Mouse (Mus musculus) heart, postnatal 4 days (tissue): Measurements from ENCODE around the gene Gm17660. TPM values are rescaled to one million over a fixed set of nuclear protein-coding genes. Genes with fewer than 3 reads are reported as not detected.
A peak's percentile ranks its signal among the peaks of the same experiment; 100 is the strongest.

ENCODE experiments used
- DNase-seq: peaks from one replicate; pipeline ENCODE4 v3.0.0; 2021
- total RNA-seq, 2 experiments: library from RNA; stranded (reverse); gene quantifications; 2 replicates each; pipeline ENCODE4 v1.2.3; 2021

The Gm17660 gene
- total RNA-seq, 2 experiments from 2014 or later: not detected

GRCm38 (mm10) chr5:104080736-104081135 is 3.3 kb upstream of the Gm17660 start:
- no peak for DNase-seq

GRCm38 (mm10) chr5:104076361-104076760 is 1.0 kb downstream of the Gm17660 start:
- no peak for DNase-seq

- DNase-seq: peak; percentile 73
Observed at GRCm38 (mm10) chr5:104074388-104074787, 3.0 kb downstream of the Gm17660 start.

- DNase-seq: no peak
Observed at GRCm38 (mm10) chr5:104073602-104074001, 3.8 kb downstream of the Gm17660 start.

- peak; percentile 25 for DNase-seq
Observed at GRCm38 (mm10) chr5:104072272-104072886, 5.0 kb downstream of the Gm17660 start.

GRCm38 (mm10) chr5:104071048-104071447 is 6.4 kb downstream of the Gm17660 start:
- no peak for DNase-seq

GRCm38 (mm10) chr5:104068751-104069150 is 8.7 kb downstream of the Gm17660 start:
- peak; percentile 33 for DNase-seq

- DNase-seq: no peak
Observed at GRCm38 (mm10) chr5:104062773-104063551, 14.4 kb downstream of the Gm17660 start.

- DNase-seq: no peak
Observed at GRCm38 (mm10) chr5:104061936-104062772, 15.3 kb downstream of the Gm17660 start.

- no peak for DNase-seq
Observed at GRCm38 (mm10) chr5:104060429-104060828, 17.0 kb downstream of the Gm17660 start.

- DNase-seq: no peak
Observed at GRCm38 (mm10) chr5:104059628-104060027, 17.8 kb downstream of the Gm17660 start.

GRCm38 (mm10) chr5:104058021-104058420 is 19.4 kb downstream of the Gm17660 start:
- peak; percentile 68 for DNase-seq

- DNase-seq: no peak
Observed at GRCm38 (mm10) chr5:104056295-104056694, 21.1 kb downstream of the Gm17660 start.

- no peak for DNase-seq
Observed at GRCm38 (mm10) chr5:104055816-104056215, 21.6 kb downstream of the Gm17660 start.

- DNase-seq: no peak
Observed at GRCm38 (mm10) chr5:104054938-104055337, 22.5 kb downstream of the Gm17660 start.

GRCm38 (mm10) chr5:104052956-104053355 is 24.5 kb downstream of the Gm17660 start:
- DNase-seq: peak; percentile 33

GRCm38 (mm10) chr5:104048139-104048538 is 29.3 kb downstream of the Gm17660 start:
- no peak for DNase-seq

- no peak for DNase-seq
Observed at GRCm38 (mm10) chr5:104047200-104048105, 30.0 kb downstream of the Gm17660 start.

GRCm38 (mm10) chr5:104046256-104047199 is 30.9 kb downstream of the Gm17660 start, which contains the start of gene Nudt9:
Nudt9 (plus strand) TSS chr5:104046306.
- peak; percentile 97 for DNase-seq

- DNase-seq: no peak
Observed at GRCm38 (mm10) chr5:104043704-104044103, 33.7 kb downstream of the Gm17660 start.

GRCm38 (mm10) chr5:104042906-104043305 is 34.5 kb downstream of the Gm17660 start:
- peak; percentile 44 for DNase-seq
